Mouse (Mus musculus) liver, postnatal 0 days (tissue): ENCODE results near the gene Ccl12. TPM values are rescaled to one million over a fixed set of nuclear protein-coding genes. Genes with fewer than 3 reads are reported as not detected.

Experiments
- ATAC-seq: fragments of 200-750 bp; cut with Nextera tagmentation; 2 replicates; pipeline ENCODE4 v1.8.0; 2017; ENCODE audit warnings: mild to moderate bottlenecking, moderate library complexity
- DNase-seq: peaks from one replicate; pipeline ENCODE4 v3.0.0-alpha.2; 2016
- H3K27ac ChIP-seq: fragments of 300-500 bp; sonication (generic); 2 replicates; pipeline ENCODE4 v1.5.1; 2014; ENCODE audit warnings: antibody characterized with exemption, moderate library complexity, mild to moderate bottlenecking, low read depth
- H3K27me3 ChIP-seq: fragments of 300-500 bp; sonication (generic); 2 replicates; pipeline ENCODE4 v1.6.1; 2014; ENCODE audit warnings: low read length, control low read depth, mixed read lengths; ENCODE audit not compliant: insufficient read depth
- H3K36me3 ChIP-seq: fragments of 300-500 bp; sonication (generic); replicated peaks from 2 replicates; pipeline ENCODE4 v1.6.1; 2014; ENCODE audit warnings: mild to moderate bottlenecking, control low read depth, low read length, moderate library complexity, mixed read lengths; ENCODE audit not compliant: insufficient read depth
- H3K4me1 ChIP-seq: fragments of 300-500 bp; sonication (generic); 2 replicates; pipeline ENCODE4 v1.6.1; 2014; ENCODE audit warnings: antibody characterized with exemption, mild to moderate bottlenecking, control low read depth; ENCODE audit not compliant: insufficient read depth
- H3K4me2 ChIP-seq: fragments of 300-500 bp; sonication (generic); 2 replicates; pipeline ENCODE4 v1.6.1; 2014; ENCODE audit warnings: low read depth, mild to moderate bottlenecking, low read length, moderate library complexity, mixed read lengths
- H3K4me3 ChIP-seq: fragments of 300-500 bp; sonication (generic); 2 replicates; pipeline ENCODE4 v1.5.1; 2014; ENCODE audit warnings: low read depth, low read length
- H3K9ac ChIP-seq: fragments of 300-500 bp; sonication (generic); replicated peaks from 2 replicates; pipeline ENCODE4 v1.6.1; 2014; ENCODE audit warnings: mild to moderate bottlenecking, moderate library complexity
- H3K9me3 ChIP-seq: fragments of 300-500 bp; sonication (generic); 2 replicates; pipeline ENCODE4 v1.6.1; 2016; ENCODE audit warnings: mild to moderate bottlenecking, control low read depth, low read length, mixed read lengths
- CTCF ChIP-seq: sonication (generic); IDR thresholded peaks from 2 replicates; pipeline ENCODE4 v1.5.1; 2016; ENCODE audit warnings: antibody characterized with exemption, low read depth
- EP300 ChIP-seq: IDR thresholded peaks from 2 replicates; pipeline ENCODE4 v1.6.1; 2016; ENCODE audit warnings: antibody characterized with exemption, low read depth, mild to moderate bottlenecking
- WGBS: fragments of 180-500 bp; shearing (Covaris S2); extraction: QIAGEN DNeasy Blood & Tissue Kit; methylation state at CpG from one replicate; pipeline ENCODE4 v1.1.7; 2014; ENCODE audit not compliant: insufficient replicate concordance; 5-methylcytosine and 5-hydroxymethylcytosine counted together
- polyA plus RNA-seq: library from polyadenylated mRNA; unstranded; fragments of >200 nt; fragmentation: Nextera tagmentation; extraction: Ambion mirVana; gene quantifications from 2 replicates; pipeline ENCODE4 v1.2.1, GENCODE M21; 2015

Ccl12 gene
- polyA plus RNA-seq, 1 experiment from 2014 or later, result 0.88 TPM

GRCm38 (mm10) chr11:82132977-82133376, 31.3 kb downstream of the Ccl12 start:
- ATAC-seq (no peak), DNase-seq (no peak)
- Histone ChIP-seq H3K27me3 (no peaks in the 10 kb centered on the region), H3K27ac (no peak overlapping the region), H3K4me2 (no peak overlapping the region), H3K4me1 (no peaks in the 10 kb centered on the region), H3K36me3 (no peaks in the 10 kb centered on the region), H3K9me3 (no peaks in the 10 kb centered on the region), H3K4me3 (no peak overlapping the region), H3K9ac (no peak overlapping the region)
- WGBS, result 54% methylated on average over 1 of the region's 1 CpGs
- TF ChIP-seq CTCF, result no peak
- no peak for TF ChIP-seq EP300

- 73% methylated on average over 2 of the region's 2 CpGs for WGBS
- Histone ChIP-seq H3K9ac (no peak overlapping the region), H3K36me3 (no peaks in the 10 kb centered on the region), H3K27me3 (no peaks in the 10 kb centered on the region), H3K4me1 (no peaks in the 10 kb centered on the region), H3K27ac (no peak overlapping the region), H3K4me2 (no peak overlapping the region), H3K9me3 (no peaks in the 10 kb centered on the region), H3K4me3 (no peak overlapping the region)
- no peak for DNase-seq
- TF ChIP-seq CTCF (no peak), EP300 (no peak)
- ATAC-seq, result no peak
Measured at GRCm38 (mm10) chr11:82136196-82136595, 34.6 kb downstream of the Ccl12 start.

DNA sequence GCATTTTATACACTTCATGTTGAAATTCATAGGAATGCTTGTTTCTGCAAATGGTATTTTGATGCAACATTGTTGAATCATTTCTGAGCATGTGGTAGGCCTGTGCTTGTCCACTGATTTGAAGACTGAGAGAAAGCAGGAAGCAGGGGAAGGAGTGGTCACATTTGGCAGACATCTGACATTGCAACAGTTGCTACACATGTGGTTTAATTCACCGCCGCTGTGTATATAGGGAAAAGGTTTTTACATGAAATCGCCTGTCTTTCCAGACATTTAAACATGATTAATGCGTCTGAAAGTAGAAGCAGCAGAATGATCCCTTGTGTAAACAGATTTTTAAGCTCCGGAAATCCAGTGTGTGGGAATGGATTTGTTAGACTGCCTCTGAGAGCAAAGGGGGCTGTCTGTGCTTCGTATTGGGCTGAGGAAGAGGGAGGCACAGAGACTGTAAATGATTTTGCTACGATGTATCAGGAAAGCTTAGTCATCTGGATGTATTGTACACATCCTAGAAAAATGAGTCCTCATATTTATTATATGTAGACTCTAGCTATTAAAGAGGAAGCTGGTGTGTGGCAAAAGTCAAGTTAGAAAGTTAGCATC, 37.9 kb downstream of the Ccl12 start:
- H3K27me3 ChIP-seq, result no peaks in the 10 kb centered on the region
- 57% methylated on average over 7 of the region's 7 CpGs for WGBS
- no peaks in the 10 kb centered on the region for H3K36me3 ChIP-seq
- H3K27ac ChIP-seq, result no peak overlapping the region
- no peak overlapping the region for H3K4me3 ChIP-seq
- H3K4me2 ChIP-seq, result no peak overlapping the region
- no peaks in the 10 kb centered on the region for H3K4me1 ChIP-seq
- H3K9ac ChIP-seq, result no peak overlapping the region
- no peaks in the 10 kb centered on the region for H3K9me3 ChIP-seq
- no peak for ATAC-seq
- no peak for TF ChIP-seq CTCF
- no peak for TF ChIP-seq EP300
- no peak for DNase-seq

Other genes with a start within 250 kb of the Ccl12 start
- not detected in 2 replicates for gene 5530401A14Rik, start 241.2 kb upstream of the Ccl12 start, polyA plus RNA-seq
- gene Asic2, start 133.4 kb upstream of the Ccl12 start, polyA plus RNA-seq, result not detected in 2 replicates
- 1.8 and 2.5 TPM in 2 replicates for gene Ccl2, start 66.3 kb upstream of the Ccl12 start, polyA plus RNA-seq
- gene Gm17268, start 63.3 kb upstream of the Ccl12 start, polyA plus RNA-seq, result not detected in 2 replicates
- 0.51 and 1.1 TPM in 2 replicates for gene Ccl7, start 56.1 kb upstream of the Ccl12 start, polyA plus RNA-seq
- gene Ccl11, start 44.0 kb upstream of the Ccl12 start, polyA plus RNA-seq, result 0.09 TPM in 1 of 2 replicates, not detected in the other
- gene Ccl8, start 13.3 kb downstream of the Ccl12 start, polyA plus RNA-seq, result 0.24 and 0.39 TPM in 2 replicates
- not detected in 2 replicates for gene Ccl1, start 203.8 kb downstream of the Ccl12 start, polyA plus RNA-seq